Mouse (Mus musculus): ENCODE data around the gene Acot12. TPM values are rescaled to one million over a fixed set of nuclear protein-coding genes. Genes with fewer than 3 reads are reported as not detected.

Acot12 gene
- total RNA-seq, 2 experiments from 2014 or later, result 0.49 to 0.61 TPM

DNA sequence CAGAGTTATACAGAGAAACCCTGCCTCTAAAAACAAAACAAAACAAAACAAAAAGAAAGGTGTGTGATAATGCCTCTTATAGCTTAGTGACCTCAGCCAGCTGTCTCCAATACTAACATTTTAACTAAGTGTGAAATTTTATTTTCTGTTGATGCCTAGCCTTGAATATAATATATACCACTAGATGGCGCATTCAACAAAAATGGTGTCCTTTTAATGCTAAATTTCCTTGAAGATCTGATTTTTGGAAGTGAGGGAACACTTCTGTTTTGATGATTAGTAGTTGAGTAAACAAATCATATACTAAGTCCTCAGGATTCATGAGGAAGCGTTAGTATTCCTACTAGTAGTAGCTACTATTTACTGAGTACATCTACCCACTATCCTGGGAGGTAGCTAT, 68.2 kb downstream of the Acot12 start:
- peak; percentile 83 for TF ChIP-seq CTCF (conservative IDR thresholded peaks at IDR 0.05)
- no peak for DNase-seq (ENCODE audit: low spot score in 2 of 2)
- Histone ChIP-seq H3K27ac (no peak overlapping the region), H3K4me3 (no peak overlapping the region)

DNA sequence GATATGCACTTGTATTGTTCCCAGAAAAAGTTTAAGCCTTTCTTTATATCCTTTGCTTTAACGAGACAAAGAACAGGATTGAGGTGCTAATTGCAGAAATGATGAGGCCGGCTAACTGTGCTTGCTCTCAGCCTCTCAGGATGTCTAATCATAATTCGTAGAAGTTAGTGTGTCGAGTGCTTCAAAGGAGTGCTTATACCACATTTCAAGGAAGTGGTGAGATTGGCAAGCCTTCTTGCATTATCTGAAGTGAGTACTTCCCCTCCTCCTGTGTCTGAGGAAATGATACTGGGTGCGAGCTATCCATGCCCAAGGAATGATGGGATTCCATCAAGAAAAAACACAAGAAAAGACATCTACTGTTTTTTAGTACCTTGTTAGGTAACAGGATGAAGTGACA, 73.4 kb downstream of the Acot12 start:
- Histone ChIP-seq H3K27ac (no peak overlapping the region), H3K4me3 (no peak overlapping the region)
- DNase-seq (ENCODE audit: low spot score in 2 of 2), result no peak
- no peak for TF ChIP-seq CTCF (conservative IDR thresholded peaks at IDR 0.05)

DNA sequence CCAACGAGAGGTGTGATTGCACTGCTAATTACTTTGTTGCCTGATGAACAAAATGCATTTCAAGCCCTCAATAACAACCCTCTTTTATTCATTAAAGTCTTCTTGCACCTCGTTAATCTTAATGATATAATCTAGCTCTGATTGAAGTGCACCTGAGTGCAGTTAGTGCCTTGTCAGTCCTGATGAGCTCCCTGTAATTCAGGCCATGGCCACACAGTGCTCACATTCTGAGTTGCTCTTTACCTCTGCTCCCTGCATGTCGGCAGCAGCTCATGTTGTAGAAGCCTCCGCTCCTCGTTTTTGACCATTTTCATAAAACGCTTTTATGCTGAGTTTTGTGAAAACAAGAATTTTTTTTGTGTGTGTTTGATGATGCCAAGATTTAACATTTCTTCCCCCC, 82.4 kb downstream of the Acot12 start:
- Histone ChIP-seq H3K4me3 (no peak overlapping the region), H3K27ac (no peak overlapping the region)
- no peak for DNase-seq (ENCODE audit: low spot score in 2 of 2)
- peak; percentile 52 for TF ChIP-seq CTCF (conservative IDR thresholded peaks at IDR 0.05)

DNA sequence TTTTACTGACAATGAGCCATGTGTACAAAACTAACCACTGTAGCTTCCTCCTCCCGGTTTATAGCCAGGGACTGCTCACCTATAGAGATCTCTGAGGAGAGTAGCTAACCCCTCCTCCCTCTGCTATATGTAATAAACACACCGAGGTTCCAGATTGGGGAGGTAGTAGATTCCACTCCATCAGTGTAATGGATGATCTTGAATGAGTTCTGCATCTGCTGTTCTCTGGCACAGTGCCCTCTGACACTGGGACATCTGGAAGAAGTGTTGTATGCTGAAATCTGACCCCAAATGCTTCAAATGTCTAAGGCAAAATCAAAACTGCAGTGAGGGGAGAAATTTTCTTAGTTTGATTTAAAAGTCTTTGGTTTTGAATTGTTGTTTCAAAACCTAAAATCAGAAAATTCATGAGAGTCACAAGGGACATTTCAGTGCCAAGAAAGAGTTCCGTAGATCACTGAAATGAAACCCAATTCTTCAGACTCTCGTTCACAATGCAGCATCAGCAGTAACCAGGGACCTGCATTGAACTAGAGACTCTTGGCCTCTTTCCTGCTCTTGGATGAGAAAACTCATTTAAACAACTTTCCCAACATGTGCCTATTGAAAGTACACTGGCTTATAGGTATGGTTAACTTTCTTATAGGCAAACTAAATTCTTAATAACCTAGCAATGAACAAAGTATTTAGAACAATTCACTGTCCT, 83.7 kb downstream of the Acot12 start:
- no peak overlapping the region for H3K4me3 ChIP-seq
- no peak for DNase-seq (ENCODE audit: low spot score in 2 of 2)
- no peak for TF ChIP-seq CTCF (conservative IDR thresholded peaks at IDR 0.05)
- no peak overlapping the region for H3K27ac ChIP-seq

DNA sequence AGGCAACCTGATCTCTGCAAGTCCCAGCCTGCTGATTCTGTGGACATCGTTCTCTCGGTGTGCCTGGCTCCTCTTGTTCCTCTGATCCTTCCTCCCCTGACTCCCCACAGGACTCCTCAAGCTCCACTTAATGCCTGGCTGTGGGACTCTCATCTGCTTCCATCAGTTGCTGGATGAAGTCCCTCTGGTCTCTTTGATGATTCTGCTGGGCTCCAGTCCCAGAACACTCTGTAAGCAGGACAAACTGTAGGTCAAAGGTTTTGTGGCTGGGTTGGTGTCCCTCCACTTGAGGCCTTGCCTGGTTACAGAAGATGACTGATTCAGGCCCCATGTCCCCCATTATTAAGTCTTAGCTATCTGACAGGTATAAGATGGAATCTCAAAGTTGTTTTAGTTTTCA, 84.8 kb downstream of the Acot12 start:
- no peak overlapping the region for H3K27ac ChIP-seq
- no peak for DNase-seq (ENCODE audit: low spot score in 2 of 2)
- no peak for TF ChIP-seq CTCF (conservative IDR thresholded peaks at IDR 0.05)
- H3K4me3 ChIP-seq, result no peak overlapping the region

DNA sequence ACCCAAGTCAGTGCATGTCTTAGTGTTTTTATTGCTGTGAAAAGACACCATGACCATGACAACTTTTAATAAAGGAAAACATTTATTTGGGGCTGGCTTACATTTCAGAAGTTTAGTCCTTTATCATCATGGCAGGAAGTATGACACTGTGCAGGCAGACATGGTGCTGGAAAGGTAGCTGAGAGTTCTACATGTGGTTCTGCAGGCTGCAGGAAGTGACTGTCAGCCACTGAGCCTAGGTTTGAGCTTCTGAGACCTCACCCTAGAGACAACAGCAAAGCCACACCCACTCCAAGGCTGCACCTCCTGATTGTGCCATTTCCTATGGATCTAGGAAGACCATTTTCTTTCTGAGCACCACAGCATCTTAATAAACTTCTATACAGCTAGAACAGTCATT, 86.6 kb downstream of the Acot12 start:
- no peak for DNase-seq (ENCODE audit: low spot score in 2 of 2)
- no peak for TF ChIP-seq CTCF (conservative IDR thresholded peaks at IDR 0.05)

More for the DNA sequence above, 86.6 kb downstream of the Acot12 start:
- Histone ChIP-seq H3K27ac (no peak overlapping the region), H3K4me3 (no peak overlapping the region)

Small RNAs within 50 kb of the gene (microRNA-seq; reads per million reads assigned to microRNA genes)
- gene Gm27656, result 0 reads per million in 2 experiments

Other genes starting within 250 kb of the Acot12 start
- gene Zcchc9, start 66.2 kb downstream of the Acot12 start, total RNA-seq (2021), result 10 to 100 TPM; 14.1 to 16.0 TPM
- under 1 TPM; 0.32 to 0.41 TPM for gene Ckmt2, start 135.4 kb downstream of the Acot12 start, total RNA-seq (2021)